Mouse (Mus musculus): Measurements from ENCODE around the gene Golga1. TPM values are rescaled to one million over a fixed set of nuclear protein-coding genes. Genes with fewer than 3 reads are reported as not detected.
"Not testable (repeated sequence)": the region's sequence is repeated elsewhere in the genome, so short reads cannot be mapped to it uniquely, and the experiment has no call there.

The Golga1 gene
- polyA plus RNA-seq (2011; ENCODE audit: insufficient read depth, insufficient read length, low read depth, missing spikeins), result 16.9 and 21.3 TPM in 2 replicates

DNA sequence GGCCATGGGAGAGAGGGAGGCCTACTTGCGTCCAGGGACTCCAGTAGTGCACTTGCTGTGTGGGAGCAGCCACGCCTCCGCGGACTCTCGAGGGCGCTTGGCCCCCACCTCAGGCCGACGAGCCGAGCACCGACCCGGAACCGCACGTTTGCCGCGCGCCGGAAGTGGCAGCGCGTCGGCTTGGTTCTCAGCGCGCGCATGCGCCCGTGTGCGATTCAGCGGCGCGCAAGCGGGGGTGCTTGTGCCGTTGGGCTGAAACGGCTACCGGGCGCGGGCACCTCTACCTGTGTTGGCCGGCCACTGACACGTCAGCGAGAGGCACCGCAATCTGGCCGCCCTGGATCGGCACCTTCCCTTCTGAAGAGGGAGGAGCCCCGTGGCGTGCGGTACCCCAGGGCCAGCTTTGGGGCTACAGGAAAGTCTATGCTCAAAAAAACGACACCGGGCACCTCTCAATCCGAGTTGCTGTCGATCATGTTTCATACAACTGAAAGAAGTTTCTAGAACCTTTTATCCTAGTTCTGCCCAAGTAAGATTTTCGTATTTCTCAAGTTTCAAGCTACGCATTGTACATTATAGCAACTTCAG is at the start of gene Golga1:
Gene Golga1, minus strand, starts transcription at position 142 of the 588 bp plus-strand sequence.
- TF ChIP-seq CTCF (IDR thresholded peaks at IDR 0.05; ENCODE audit: low read depth, low read length) (no peak), EP300 (IDR thresholded peaks at IDR 0.05; ENCODE audit: insufficient read depth, low read depth, low read length) (peak; percentile 23; the same call in 1 of the 2 replicates), POLR2A (IDR thresholded peaks at IDR 0.05; ENCODE audit: insufficient read depth, low read length) (peak; percentile 72)
- Histone ChIP-seq H3K4me1 (ENCODE audit: control insufficient read depth, insufficient read depth, low read length) (no peaks in the 10 kb centered on the region), H3K9me3 (replicated peaks; ENCODE audit: control insufficient read depth, insufficient read depth, low read length, poor library complexity, severe bottlenecking) (no peaks in the 10 kb centered on the region), H3K9ac (ENCODE audit: low read depth, poor library complexity, severe bottlenecking) (peak within 1 kb of the TSS; percentile 78), H3K4me3 (ENCODE audit: low read depth, low read length) (peak within 1 kb of the TSS; percentile 91), H3K27me3 (ENCODE audit: control insufficient read depth, insufficient read depth, low read length, poor library complexity, severe bottlenecking) (no peaks in the 10 kb centered on the region), H3K27ac (ENCODE audit: insufficient read depth, low read length) (peak within 1 kb of the TSS; percentile 69), H3K36me3 (ENCODE audit: control insufficient read depth, insufficient read depth, low read length, poor library complexity, severe bottlenecking) (peaks cover 2% of the 10 kb centered on the region; the same call in 1 of the 2 replicates)

- H3K27ac ChIP-seq (ENCODE audit: insufficient read depth, low read length), result no peak overlapping the region
- H3K9me3 ChIP-seq (replicated peaks; ENCODE audit: control insufficient read depth, insufficient read depth, low read length, poor library complexity, severe bottlenecking), result no peaks in the 10 kb centered on the region
- no peaks in the 10 kb centered on the region for H3K27me3 ChIP-seq (ENCODE audit: control insufficient read depth, insufficient read depth, low read length, poor library complexity, severe bottlenecking)
- no peak overlapping the region for H3K9ac ChIP-seq (ENCODE audit: low read depth, poor library complexity, severe bottlenecking)
- no peaks in the 10 kb centered on the region for H3K36me3 ChIP-seq (ENCODE audit: control insufficient read depth, insufficient read depth, low read length, poor library complexity, severe bottlenecking)
- no peak overlapping the region for H3K4me3 ChIP-seq (ENCODE audit: low read depth, low read length)
- no peak for TF ChIP-seq CTCF (IDR thresholded peaks at IDR 0.05; ENCODE audit: low read depth, low read length)
- no peak for TF ChIP-seq EP300 (IDR thresholded peaks at IDR 0.05; ENCODE audit: insufficient read depth, low read depth, low read length)
- TF ChIP-seq POLR2A (IDR thresholded peaks at IDR 0.05; ENCODE audit: insufficient read depth, low read length), result no peak
- no peaks in the 10 kb centered on the region for H3K4me1 ChIP-seq (ENCODE audit: control insufficient read depth, insufficient read depth, low read length)
Observed at GRCm38 (mm10) chr2:39114093-39114492, 48.8 kb upstream of the Golga1 start.

- Histone ChIP-seq H3K27ac (ENCODE audit: insufficient read depth, low read length) (no peak overlapping the region), H3K4me3 (ENCODE audit: low read depth, low read length) (no peak overlapping the region), H3K27me3 (ENCODE audit: control insufficient read depth, insufficient read depth, low read length, poor library complexity, severe bottlenecking) (no peaks in the 10 kb centered on the region), H3K9me3 (replicated peaks; ENCODE audit: control insufficient read depth, insufficient read depth, low read length, poor library complexity, severe bottlenecking) (no peaks in the 10 kb centered on the region), H3K9ac (ENCODE audit: low read depth, poor library complexity, severe bottlenecking) (no peak overlapping the region), H3K4me1 (ENCODE audit: control insufficient read depth, insufficient read depth, low read length) (no peaks in the 10 kb centered on the region), H3K36me3 (ENCODE audit: control insufficient read depth, insufficient read depth, low read length, poor library complexity, severe bottlenecking) (no peaks in the 10 kb centered on the region)
- TF ChIP-seq CTCF (IDR thresholded peaks at IDR 0.05; ENCODE audit: low read depth, low read length) (no peak), POLR2A (IDR thresholded peaks at IDR 0.05; ENCODE audit: insufficient read depth, low read length) (no peak), EP300 (IDR thresholded peaks at IDR 0.05; ENCODE audit: insufficient read depth, low read depth, low read length) (no peak)
Observed at GRCm38 (mm10) chr2:39110514-39110913, 45.2 kb upstream of the Golga1 start.

GRCm38 (mm10) chr2:39109712-39110111 is 44.4 kb upstream of the Golga1 start:
- H3K27ac ChIP-seq (ENCODE audit: insufficient read depth, low read length); H3K9ac ChIP-seq (ENCODE audit: low read depth, poor library complexity, severe bottlenecking); H3K27me3 ChIP-seq (ENCODE audit: control insufficient read depth, insufficient read depth, low read length, poor library complexity, severe bottlenecking); H3K4me1 ChIP-seq (ENCODE audit: control insufficient read depth, insufficient read depth, low read length); H3K36me3 ChIP-seq (ENCODE audit: control insufficient read depth, insufficient read depth, low read length, poor library complexity, severe bottlenecking); H3K4me3 ChIP-seq (ENCODE audit: low read depth, low read length); H3K9me3 ChIP-seq (replicated peaks; ENCODE audit: control insufficient read depth, insufficient read depth, low read length, poor library complexity, severe bottlenecking): not testable (repeated sequence)

DNA sequence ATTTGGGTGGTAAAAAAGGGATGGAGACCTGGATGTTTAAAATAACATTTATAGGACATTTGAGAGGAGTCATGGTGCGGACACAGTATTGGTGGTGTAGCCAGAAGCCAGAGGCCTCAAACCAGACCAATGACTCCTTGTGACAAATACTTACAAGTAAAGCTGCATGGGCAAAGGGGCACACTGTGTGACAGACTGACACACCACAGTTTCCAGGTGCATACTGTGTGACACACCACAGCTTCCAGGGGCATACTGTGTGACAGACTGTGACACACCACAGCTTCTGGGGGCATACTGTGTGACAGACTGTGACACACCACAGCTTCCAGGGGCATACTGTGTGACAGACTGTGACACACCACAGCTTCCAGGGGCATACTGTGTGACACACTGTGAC is 34.6 kb upstream of the Golga1 start:
- not testable (repeated sequence) for H3K36me3 ChIP-seq (ENCODE audit: control insufficient read depth, insufficient read depth, low read length, poor library complexity, severe bottlenecking); H3K4me1 ChIP-seq (ENCODE audit: control insufficient read depth, insufficient read depth, low read length)

GRCm38 (mm10) chr2:39097993-39098392 is 32.7 kb upstream of the Golga1 start:
- TF ChIP-seq EP300 (IDR thresholded peaks at IDR 0.05; ENCODE audit: insufficient read depth, low read depth, low read length), result no peak
- TF ChIP-seq CTCF (IDR thresholded peaks at IDR 0.05; ENCODE audit: low read depth, low read length), result no peak
- no peak for TF ChIP-seq POLR2A (IDR thresholded peaks at IDR 0.05; ENCODE audit: insufficient read depth, low read length)
- Histone ChIP-seq H3K27me3 (ENCODE audit: control insufficient read depth, insufficient read depth, low read length, poor library complexity, severe bottlenecking) (no peaks in the 10 kb centered on the region), H3K4me1 (ENCODE audit: control insufficient read depth, insufficient read depth, low read length) (no peaks in the 10 kb centered on the region), H3K9me3 (replicated peaks; ENCODE audit: control insufficient read depth, insufficient read depth, low read length, poor library complexity, severe bottlenecking) (no peaks in the 10 kb centered on the region), H3K27ac (ENCODE audit: insufficient read depth, low read length) (no peak overlapping the region), H3K36me3 (ENCODE audit: control insufficient read depth, insufficient read depth, low read length, poor library complexity, severe bottlenecking) (no peaks in the 10 kb centered on the region), H3K4me3 (ENCODE audit: low read depth, low read length) (no peak overlapping the region), H3K9ac (ENCODE audit: low read depth, poor library complexity, severe bottlenecking) (no peak overlapping the region)

More for the DNA sequence above, 34.6 kb upstream of the Golga1 start:
- H3K27me3 ChIP-seq (ENCODE audit: control insufficient read depth, insufficient read depth, low read length, poor library complexity, severe bottlenecking); H3K4me3 ChIP-seq (ENCODE audit: low read depth, low read length); H3K9ac ChIP-seq (ENCODE audit: low read depth, poor library complexity, severe bottlenecking); H3K9me3 ChIP-seq (replicated peaks; ENCODE audit: control insufficient read depth, insufficient read depth, low read length, poor library complexity, severe bottlenecking); H3K27ac ChIP-seq (ENCODE audit: insufficient read depth, low read length): not testable (repeated sequence)

All from ES-Bruce4 (cell line).